Mouse (Mus musculus): ENCODE results near the gene Park7. TPM values are rescaled to one million over a fixed set of nuclear protein-coding genes. Genes with fewer than 3 reads are reported as not detected.

The Park7 gene
- total and polyA plus RNA-seq, 2 experiments from 2014 or later, result 180 to 427 TPM

GRCm38 (mm10) chr4:150862626-150863375 is 51.4 kb downstream of the Park7 start:
- TF ChIP-seq CTCF (IDR thresholded peaks at IDR 0.05), result no peak
- no peak for ATAC-seq (ENCODE audit: low FRiP score)
- Histone ChIP-seq H3K27ac (ENCODE audit: low read depth, low read length) (no peak overlapping the region), H3K36me3 (ENCODE audit: insufficient read depth, low read length) (peaks cover 15% of the 10 kb centered on the region), H3K4me1 (ENCODE audit: insufficient read depth, low read length) (no peaks in the 10 kb centered on the region), H3K9me3 (ENCODE audit: low read length) (no peaks in the 10 kb centered on the region), H3K27me3 (ENCODE audit: insufficient read depth, low read length) (no peaks in the 10 kb centered on the region), H3K4me3 (ENCODE audit: low read depth, low read length) (no peak overlapping the region), H3K9ac (replicated peaks; ENCODE audit: low read length, poor library complexity, severe bottlenecking) (no peak overlapping the region), H3K4me2 (ENCODE audit: low read depth, low read length, poor library complexity, severe bottlenecking) (no peak overlapping the region)
- no peak for DNase-seq (ENCODE audit: low spot score)
- WGBS, result 69% methylated on average over 8 of the region's 8 CpGs

- no peak for DNase-seq (ENCODE audit: low spot score)
- ATAC-seq (ENCODE audit: low FRiP score), result no peak
- H3K9ac ChIP-seq (replicated peaks; ENCODE audit: low read length, poor library complexity, severe bottlenecking), result no peak overlapping the region
- H3K36me3 ChIP-seq (ENCODE audit: insufficient read depth, low read length), result peaks cover 2% of the 10 kb centered on the region
- H3K9me3 ChIP-seq (ENCODE audit: low read length), result no peaks in the 10 kb centered on the region
- H3K4me2 ChIP-seq (ENCODE audit: low read depth, low read length, poor library complexity, severe bottlenecking), result no peak overlapping the region
- TF ChIP-seq CTCF (IDR thresholded peaks at IDR 0.05), result no peak
- 0 out of 2 replicates have a peak, but pooled peaks cover 4% of the 10 kb centered on the region for H3K4me1 ChIP-seq (ENCODE audit: insufficient read depth, low read length)
- 82% methylated on average over 2 of the region's 2 CpGs for WGBS
- H3K27ac ChIP-seq (ENCODE audit: low read depth, low read length), result no peak overlapping the region
- H3K4me3 ChIP-seq (ENCODE audit: low read depth, low read length), result no peak overlapping the region
- H3K27me3 ChIP-seq (ENCODE audit: insufficient read depth, low read length), result no peaks in the 10 kb centered on the region
Observed at GRCm38 (mm10) chr4:150861161-150861560, 53.1 kb downstream of the Park7 start.

GRCm38 (mm10) chr4:150860526-150860925 is 53.7 kb downstream of the Park7 start:
- Histone ChIP-seq H3K36me3 (ENCODE audit: insufficient read depth, low read length) (no peaks in the 10 kb centered on the region), H3K27ac (ENCODE audit: low read depth, low read length) (no peak overlapping the region), H3K4me2 (ENCODE audit: low read depth, low read length, poor library complexity, severe bottlenecking) (no peak overlapping the region), H3K9ac (replicated peaks; ENCODE audit: low read length, poor library complexity, severe bottlenecking) (no peak overlapping the region), H3K4me3 (ENCODE audit: low read depth, low read length) (no peak overlapping the region), H3K27me3 (ENCODE audit: insufficient read depth, low read length) (no peaks in the 10 kb centered on the region), H3K4me1 (ENCODE audit: insufficient read depth, low read length) (0 out of 2 replicates have a peak, but pooled peaks cover 4% of the 10 kb centered on the region), H3K9me3 (ENCODE audit: low read length) (no peaks in the 10 kb centered on the region)
- no peak for ATAC-seq (ENCODE audit: low FRiP score)
- WGBS, result 88% methylated on average over 4 of the region's 4 CpGs
- no peak for TF ChIP-seq CTCF (IDR thresholded peaks at IDR 0.05)
- no peak for DNase-seq (ENCODE audit: low spot score)

GRCm38 (mm10) chr4:150855346-150855745 is 58.9 kb downstream of the Park7 start:
- TF ChIP-seq CTCF (IDR thresholded peaks at IDR 0.05), result no peak
- Histone ChIP-seq H3K4me2 (ENCODE audit: low read depth, low read length, poor library complexity, severe bottlenecking) (peak overlapping the region; percentile 53), H3K9ac (replicated peaks; ENCODE audit: low read length, poor library complexity, severe bottlenecking) (peak overlapping the region; percentile 89), H3K36me3 (ENCODE audit: insufficient read depth, low read length) (no peaks in the 10 kb centered on the region), H3K9me3 (ENCODE audit: low read length) (no peaks in the 10 kb centered on the region), H3K4me1 (ENCODE audit: insufficient read depth, low read length) (0 out of 2 replicates have a peak, but pooled peaks cover 4% of the 10 kb centered on the region), H3K4me3 (ENCODE audit: low read depth, low read length) (peak overlapping the region; percentile 84), H3K27ac (ENCODE audit: low read depth, low read length) (peak overlapping the region; percentile 95), H3K27me3 (ENCODE audit: insufficient read depth, low read length) (no peaks in the 10 kb centered on the region)
- peak; percentile 68 for ATAC-seq (ENCODE audit: low FRiP score)
- DNase-seq (ENCODE audit: low spot score), result no peak
- WGBS, result under 1% methylated on average over 40 of the region's 43 CpGs

- DNase-seq (ENCODE audit: low spot score), result peak; percentile 97
- H3K27ac ChIP-seq (ENCODE audit: low read depth, low read length), result peak overlapping the region; percentile 95
- TF ChIP-seq CTCF (IDR thresholded peaks at IDR 0.05), result peak; percentile 67
- H3K4me1 ChIP-seq (ENCODE audit: insufficient read depth, low read length), result 0 out of 2 replicates have a peak, but pooled peaks cover 4% of the 10 kb centered on the region
- peak overlapping the region; percentile 53 for H3K4me2 ChIP-seq (ENCODE audit: low read depth, low read length, poor library complexity, severe bottlenecking)
- peak overlapping the region; percentile 89 for H3K9ac ChIP-seq (replicated peaks; ENCODE audit: low read length, poor library complexity, severe bottlenecking)
- peak; percentile 95 for ATAC-seq (ENCODE audit: low FRiP score)
- no peaks in the 10 kb centered on the region for H3K27me3 ChIP-seq (ENCODE audit: insufficient read depth, low read length)
- H3K9me3 ChIP-seq (ENCODE audit: low read length), result no peaks in the 10 kb centered on the region
- WGBS, result under 1% methylated on average over 53 of the region's 59 CpGs
- H3K4me3 ChIP-seq (ENCODE audit: low read depth, low read length), result peak overlapping the region; percentile 84
- H3K36me3 ChIP-seq (ENCODE audit: insufficient read depth, low read length), result no peaks in the 10 kb centered on the region
Observed at GRCm38 (mm10) chr4:150854839-150855246, 59.4 kb downstream of the Park7 start.

All from midbrain, postnatal 0 days (tissue).